Mouse (Mus musculus) embryonic facial prominence, embryonic 11.5 days (tissue): ENCODE results near the gene Bri3bp. TPM values are rescaled to one million over a fixed set of nuclear protein-coding genes. Genes with fewer than 3 reads are reported as not detected.
A peak's percentile ranks its signal among the peaks of the same experiment; 100 is the strongest.

ENCODE experiments used
- ATAC-seq: fragments of 200-750 bp; cut with Nextera tagmentation; replicated peaks from 2 replicates; pipeline ENCODE4 v1.8.0; 2017; ENCODE audit warnings: low read depth; ENCODE audit not compliant: insufficient number of reproducible peaks, low FRiP score, low TSS enrichment
- DNase-seq: peaks from one replicate; pipeline ENCODE4 v3.0.0-alpha.2; 2015; ENCODE audit warnings: low spot score
- H3K27ac ChIP-seq: fragments of 300-500 bp; sonication (generic); replicated peaks from 2 replicates; pipeline ENCODE4 v1.5.1; 2014; ENCODE audit warnings: mild to moderate bottlenecking, low read depth, low read length, control low read depth
- H3K27me3 ChIP-seq: fragments of 300-500 bp; sonication (generic); 2 replicates; pipeline ENCODE4 v1.6.1; 2014; ENCODE audit warnings: mild to moderate bottlenecking, low read length, moderate library complexity, mixed read lengths; ENCODE audit not compliant: control insufficient read depth, insufficient read depth
- H3K36me3 ChIP-seq: fragments of 300-500 bp; sonication (generic); replicated peaks from 2 replicates; pipeline ENCODE4 v1.6.1; 2014; ENCODE audit warnings: low read depth, mild to moderate bottlenecking, low read length, moderate library complexity, mixed read lengths; ENCODE audit not compliant: control insufficient read depth, insufficient read depth
- H3K4me1 ChIP-seq: fragments of 300-500 bp; sonication (generic); 2 replicates; pipeline ENCODE4 v1.6.1; 2014; ENCODE audit warnings: low read length, mixed read lengths; ENCODE audit not compliant: control insufficient read depth, insufficient read depth
- H3K4me2 ChIP-seq: fragments of 300-500 bp; sonication (generic); 2 replicates; pipeline ENCODE4 v1.6.1; 2014; ENCODE audit warnings: low read depth, mild to moderate bottlenecking, control low read depth, low read length, moderate library complexity
- H3K4me3 ChIP-seq: fragments of 300-500 bp; sonication (generic); 2 replicates; pipeline ENCODE4 v1.5.1; 2014; ENCODE audit warnings: low read depth, low read length, control low read depth
- H3K9ac ChIP-seq: fragments of 300-500 bp; sonication (generic); replicated peaks from 2 replicates; pipeline ENCODE4 v1.6.1; 2014; ENCODE audit warnings: mild to moderate bottlenecking, control low read depth, low read length
- H3K9me3 ChIP-seq: fragments of 300-500 bp; sonication (generic); replicated peaks from 2 replicates; pipeline ENCODE4 v1.6.1; 2016; ENCODE audit warnings: mild to moderate bottlenecking, low read length, inconsistent platforms, mixed read lengths; ENCODE audit not compliant: control insufficient read depth
- WGBS: fragments of 180-500 bp; shearing (Covaris S2); extraction: QIAGEN DNeasy Blood & Tissue Kit; methylation state at CpG from one replicate; pipeline ENCODE4 v1.1.7; 2014; 5-methylcytosine and 5-hydroxymethylcytosine counted together
- polyA plus RNA-seq: library from polyadenylated mRNA; unstranded; fragments of >200 nt; fragmentation: Nextera tagmentation; extraction: Ambion mirVana; gene quantifications from 2 replicates; pipeline ENCODE4 v1.2.1, GENCODE M21; 2014

Gene Bri3bp
- polyA plus RNA-seq, 1 experiment from 2014 or later = 26.3 TPM

- peak overlapping the region; percentile 29 for H3K4me3 ChIP-seq
- H3K27me3 ChIP-seq = no peaks in the 10 kb centered on the region
- H3K9me3 ChIP-seq = no peaks in the 10 kb centered on the region
- H3K4me2 ChIP-seq = peak overlapping the region; percentile 34
- WGBS = under 1% methylated on average over 25 of the region's 25 CpGs
- no peaks in the 10 kb centered on the region for H3K36me3 ChIP-seq
- H3K9ac ChIP-seq = 0 out of 2 replicates have a peak overlapping the region, but pooled peaks have one; percentile 9
- DNase-seq (peak; percentile 99), ATAC-seq (peak; percentile 99)
- no peak overlapping the region for H3K27ac ChIP-seq
- H3K4me1 ChIP-seq = no peaks in the 10 kb centered on the region
Observed at GRCm38 (mm10) chr5:125465701-125466106, 24.3 kb downstream of the Bri3bp start.

GRCm38 (mm10) chr5:125466483-125466882, 25.1 kb downstream of the Bri3bp start:
- no peak for ATAC-seq
- Histone ChIP-seq H3K4me1 (no peaks in the 10 kb centered on the region), H3K4me2 (no peak overlapping the region), H3K9ac (no peak overlapping the region), H3K4me3 (no peak overlapping the region), H3K36me3 (no peaks in the 10 kb centered on the region), H3K9me3 (no peaks in the 10 kb centered on the region), H3K27me3 (no peaks in the 10 kb centered on the region), H3K27ac (no peak overlapping the region)
- 94% methylated on average over 5 of the region's 5 CpGs for WGBS
- DNase-seq = no peak

- H3K4me1 ChIP-seq = no peaks in the 10 kb centered on the region
- no peaks in the 10 kb centered on the region for H3K27me3 ChIP-seq
- 89% methylated on average over 14 of the region's 14 CpGs for WGBS
- H3K9ac ChIP-seq = no peak overlapping the region
- ATAC-seq = no peak
- no peaks in the 10 kb centered on the region for H3K9me3 ChIP-seq
- H3K4me3 ChIP-seq = no peak overlapping the region
- no peaks in the 10 kb centered on the region for H3K36me3 ChIP-seq
- H3K4me2 ChIP-seq = no peak overlapping the region
- DNase-seq = no peak
- no peak overlapping the region for H3K27ac ChIP-seq
Observed at GRCm38 (mm10) chr5:125467261-125467660, 25.9 kb downstream of the Bri3bp start.

GRCm38 (mm10) chr5:125470713-125471112, 29.3 kb downstream of the Bri3bp start:
- H3K9me3 ChIP-seq = no peaks in the 10 kb centered on the region
- H3K4me2 ChIP-seq = no peak overlapping the region
- no peak overlapping the region for H3K27ac ChIP-seq
- no peaks in the 10 kb centered on the region for H3K4me1 ChIP-seq
- no peak for ATAC-seq
- H3K9ac ChIP-seq = no peak overlapping the region
- no peaks in the 10 kb centered on the region for H3K27me3 ChIP-seq
- no peaks in the 10 kb centered on the region for H3K36me3 ChIP-seq
- WGBS = 92% methylated on average over 4 of the region's 4 CpGs
- H3K4me3 ChIP-seq = no peak overlapping the region
- no peak for DNase-seq

- no peaks in the 10 kb centered on the region for H3K27me3 ChIP-seq
- H3K36me3 ChIP-seq = no peaks in the 10 kb centered on the region
- H3K4me3 ChIP-seq = no peak overlapping the region
- no peak for DNase-seq
- ATAC-seq = no peak
- no peak overlapping the region for H3K27ac ChIP-seq
- H3K9me3 ChIP-seq = no peaks in the 10 kb centered on the region
- H3K4me2 ChIP-seq = no peak overlapping the region
- no peaks in the 10 kb centered on the region; the same call in none of the 2 replicates for H3K4me1 ChIP-seq
- H3K9ac ChIP-seq = no peak overlapping the region
- 79% methylated on average over 9 of the region's 9 CpGs for WGBS
Observed at GRCm38 (mm10) chr5:125472796-125473475, 31.6 kb downstream of the Bri3bp start.

GRCm38 (mm10) chr5:125475030-125475429, 33.7 kb downstream of the Bri3bp start:
- ATAC-seq (peak; percentile 6; the same call in 1 of the 2 replicates), DNase-seq (no peak)
- H3K4me3 ChIP-seq = peak overlapping the region; percentile 87
- peak overlapping the region; percentile 92 for H3K4me2 ChIP-seq
- H3K9me3 ChIP-seq = no peaks in the 10 kb centered on the region
- H3K27me3 ChIP-seq = no peaks in the 10 kb centered on the region
- peak overlapping the region; percentile 43; the same call in 1 of the 2 replicates for H3K9ac ChIP-seq
- no peaks in the 10 kb centered on the region; the same call in none of the 2 replicates for H3K4me1 ChIP-seq
- 55% methylated on average over 12 of the region's 12 CpGs for WGBS
- no peak overlapping the region for H3K27ac ChIP-seq
- H3K36me3 ChIP-seq = no peaks in the 10 kb centered on the region

- peak; percentile 96 for DNase-seq
- peak; percentile 87 for ATAC-seq
- H3K9me3 ChIP-seq = no peaks in the 10 kb centered on the region
- WGBS = under 1% methylated on average over 60 of the region's 60 CpGs
- H3K27ac ChIP-seq = peak within 1 kb of the TSS; percentile 59; the same call in 1 of the 2 replicates
- H3K4me3 ChIP-seq = peak within 1 kb of the TSS; percentile 87
- no peaks in the 10 kb centered on the region for H3K36me3 ChIP-seq
- H3K4me1 ChIP-seq = no peaks in the 10 kb centered on the region; the same call in none of the 2 replicates
- peak within 1 kb of the TSS; percentile 92 for H3K4me2 ChIP-seq
- peak within 1 kb of the TSS; percentile 71 for H3K9ac ChIP-seq
- no peaks in the 10 kb centered on the region for H3K27me3 ChIP-seq
Observed at GRCm38 (mm10) chr5:125475601-125476285, 34.4 kb downstream of the Bri3bp start, which contains the start of gene Aacs. Gene Aacs, plus strand, starts transcription at chr5:125475814.

GRCm38 (mm10) chr5:125476286-125476625, 34.9 kb downstream of the Bri3bp start:
- Histone ChIP-seq H3K4me3 (peak overlapping the region; percentile 87), H3K4me1 (no peaks in the 10 kb centered on the region; the same call in none of the 2 replicates), H3K9ac (peak overlapping the region; percentile 71), H3K36me3 (no peaks in the 10 kb centered on the region), H3K4me2 (peak overlapping the region; percentile 92), H3K27me3 (no peaks in the 10 kb centered on the region), H3K27ac (no peak overlapping the region), H3K9me3 (no peaks in the 10 kb centered on the region)
- ATAC-seq (no peak), DNase-seq (no peak)
- 19% methylated on average over 5 of the region's 5 CpGs for WGBS
